ENCODE assay signal across 17 mouse cellular contexts in the genomic region with DNA sequence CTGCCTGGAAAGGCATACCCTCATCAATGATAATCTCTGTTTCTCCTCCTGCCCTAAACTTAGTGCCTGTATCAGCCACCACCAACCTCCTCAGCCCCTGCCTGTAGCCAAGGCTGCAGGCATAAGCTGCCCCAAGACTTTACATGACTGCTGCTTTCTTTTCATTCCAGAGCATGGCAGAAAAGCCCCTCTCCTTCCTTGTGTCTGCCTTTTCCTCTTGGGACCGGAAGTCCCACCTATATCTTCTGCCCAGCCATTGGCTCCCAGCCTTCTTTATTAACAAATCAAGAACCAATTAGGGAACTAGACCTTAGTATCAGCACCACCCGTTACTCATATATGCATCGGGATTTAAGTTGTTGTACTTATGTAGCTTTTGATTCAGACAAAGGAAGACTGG. TPM values are rescaled to one million over a fixed set of nuclear protein-coding genes. Genes with fewer than 3 reads are reported as not detected.
"Had no signal": no experiment of that assay in that cellular context is flagged by ENCODE, and none has a peak within 500 bp of the region (broad histone marks: within the 10 kb centered on the region; RNA-seq: fewer than 3 reads in every experiment).

No protein-coding gene starts in this region.

- H3K9ac ChIP-seq: liver, embryonic 13.5 days; neural tube, embryonic 12.5 days; neural tube, embryonic 15.5 days; stomach, embryonic 15.5 days had no signal

- H3K27me3 ChIP-seq: liver, embryonic 13.5 days; neural tube, embryonic 12.5 days; neural tube, embryonic 15.5 days; stomach, embryonic 15.5 days had no signal

- DNase-seq: kidney, adult 9 months; kidney, postnatal 14 days; kidney, postnatal 4 days; liver, embryonic 13.5 days; lung, adult 2 months; lung, postnatal 14 days; lung, postnatal 4 days; midbrain, embryonic 14.5 days; retina, postnatal 1 day; right cerebral cortex, postnatal 25 days; spleen, adult 18-20 months; thymus, postnatal 25 days had no signal

- H3K27ac ChIP-seq: liver, embryonic 13.5 days; neural tube, embryonic 12.5 days; neural tube, embryonic 15.5 days; stomach, embryonic 15.5 days had no signal

- H3K4me1 ChIP-seq: liver, embryonic 13.5 days; stomach, embryonic 15.5 days had no signal

- H3K4me3 ChIP-seq: liver, embryonic 13.5 days; neural tube, embryonic 12.5 days; neural tube, embryonic 15.5 days; stomach, embryonic 15.5 days had no signal

- H3K4me2 ChIP-seq: liver, embryonic 13.5 days; midbrain, embryonic 11.5 days; neural tube, embryonic 12.5 days; neural tube, embryonic 15.5 days; stomach, embryonic 15.5 days had no signal

- H3K36me3 ChIP-seq: liver, embryonic 13.5 days; neural tube, embryonic 12.5 days; neural tube, embryonic 15.5 days; stomach, embryonic 15.5 days had no signal

- H3K9me3 ChIP-seq: liver, embryonic 13.5 days; neural tube, embryonic 12.5 days; neural tube, embryonic 15.5 days; stomach, embryonic 15.5 days had no signal

RNA-seq across cellular contexts. Expression of gene Rsph1, which starts 10.0 kb away (rescaled TPM):
- total RNA-seq: liver, adult 2 months had no signal
- polyA plus RNA-seq: liver, adult 2 months had no signal
